Mouse (Mus musculus): ENCODE measurements around the gene Cd160. TPM values are rescaled to one million over a fixed set of nuclear protein-coding genes. Genes with fewer than 3 reads are reported as not detected.

Gene Cd160
- polyA plus RNA-seq, 1 experiment from 2014 or later = 0.39 TPM

DNA sequence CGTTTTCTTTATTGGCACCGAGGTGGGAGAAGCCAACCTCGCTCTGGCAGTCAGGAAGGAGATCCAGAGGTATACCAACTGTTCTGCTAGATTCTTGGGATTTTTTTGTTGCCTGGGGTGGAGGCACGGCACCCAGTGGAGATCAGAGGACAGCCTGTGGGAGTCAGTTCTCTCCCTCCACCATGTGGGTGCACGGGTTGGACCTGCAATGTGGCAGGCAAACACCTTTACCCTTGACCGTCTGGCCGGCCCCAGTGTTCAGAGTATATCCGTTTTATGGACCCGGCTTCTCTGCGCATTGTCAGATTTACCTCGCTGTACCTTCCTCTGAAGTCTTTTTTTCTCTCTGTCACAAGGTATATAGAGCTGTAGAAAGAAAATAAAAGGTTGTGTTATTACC is 28.9 kb downstream of the Cd160 start:
- Histone ChIP-seq H3K4me3 (ENCODE audit: low read depth, low read length) (no peak overlapping the region), H3K9ac (replicated peaks; ENCODE audit: low read depth) (no peak overlapping the region), H3K4me2 (replicated peaks; ENCODE audit: low read depth, low read length) (no peak overlapping the region), H3K27me3 (replicated peaks; ENCODE audit: insufficient read depth, low read length) (no peaks in the 10 kb centered on the region), H3K27ac (ENCODE audit: low read length) (no peak overlapping the region), H3K9me3 (ENCODE audit: low read length) (no peaks in the 10 kb centered on the region), H3K36me3 (ENCODE audit: insufficient read depth, low read length) (no peaks in the 10 kb centered on the region), H3K4me1 (ENCODE audit: insufficient read depth, low read depth, low read length) (no peaks in the 10 kb centered on the region)
- DNase-seq (ENCODE audit: low spot score) (no peak), ATAC-seq (no peak)
- no peak for TF ChIP-seq CTCF (IDR thresholded peaks at IDR 0.05)
- TF ChIP-seq EP300 (IDR thresholded peaks at IDR 0.05) = no peak
- 73% methylated on average over 11 of the region's 11 CpGs for WGBS

DNA sequence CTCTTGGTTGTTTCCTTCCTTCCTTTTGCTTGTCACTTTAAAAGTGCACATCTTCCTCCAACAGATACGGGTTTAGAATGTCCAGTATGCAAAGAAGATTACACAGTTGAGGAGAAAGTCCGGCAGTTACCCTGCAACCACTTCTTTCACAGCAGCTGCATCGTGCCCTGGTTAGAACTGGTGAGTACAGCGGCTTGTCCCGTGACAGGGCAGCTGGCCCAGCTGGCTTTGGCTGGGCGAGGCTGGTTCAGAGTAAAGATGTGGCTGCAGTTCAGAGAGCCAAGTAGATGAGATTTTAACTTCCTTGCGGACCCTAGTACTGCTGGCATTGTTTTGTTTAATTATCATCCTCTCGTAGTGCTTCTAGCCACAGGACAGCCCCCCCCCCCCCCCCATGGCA is 40.6 kb downstream of the Cd160 start:
- H3K9ac ChIP-seq (replicated peaks; ENCODE audit: low read depth) = no peak overlapping the region
- H3K36me3 ChIP-seq (ENCODE audit: insufficient read depth, low read length) = peaks cover 10% of the 10 kb centered on the region
- 80% methylated on average over 8 of the region's 8 CpGs for WGBS
- ATAC-seq (no peak), DNase-seq (ENCODE audit: low spot score) (no peak)
- H3K9me3 ChIP-seq (ENCODE audit: low read length) = no peaks in the 10 kb centered on the region
- no peaks in the 10 kb centered on the region for H3K4me1 ChIP-seq (ENCODE audit: insufficient read depth, low read depth, low read length)
- no peak overlapping the region for H3K4me2 ChIP-seq (replicated peaks; ENCODE audit: low read depth, low read length)
- H3K27me3 ChIP-seq (replicated peaks; ENCODE audit: insufficient read depth, low read length) = no peaks in the 10 kb centered on the region
- H3K27ac ChIP-seq (ENCODE audit: low read length) = no peak overlapping the region
- TF ChIP-seq EP300 (IDR thresholded peaks at IDR 0.05) (no peak), CTCF (IDR thresholded peaks at IDR 0.05) (no peak)
- H3K4me3 ChIP-seq (ENCODE audit: low read depth, low read length) = no peak overlapping the region

DNA sequence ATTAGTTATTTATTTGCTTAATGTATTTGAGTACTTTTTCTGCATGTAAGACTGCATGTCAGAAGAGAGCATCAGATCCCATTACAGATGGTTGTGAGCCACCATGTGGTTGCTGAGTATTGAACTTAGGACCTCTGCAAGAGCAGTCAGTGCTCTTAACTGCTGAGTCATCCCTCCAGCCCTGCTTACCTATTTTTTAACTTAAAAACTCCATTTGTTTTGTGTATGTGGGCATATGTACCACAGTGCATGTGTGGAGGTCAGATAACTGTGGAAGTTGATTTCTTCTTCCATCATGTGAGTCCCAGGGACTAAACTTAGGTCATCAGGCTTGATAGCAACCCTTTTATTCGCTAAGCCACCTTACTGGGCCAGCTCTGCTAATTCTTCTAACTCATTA is 41.4 kb downstream of the Cd160 start:
- H3K4me2 ChIP-seq (replicated peaks; ENCODE audit: low read depth, low read length) = no peak overlapping the region
- no peaks in the 10 kb centered on the region for H3K27me3 ChIP-seq (replicated peaks; ENCODE audit: insufficient read depth, low read length)
- H3K36me3 ChIP-seq (ENCODE audit: insufficient read depth, low read length) = peaks cover 10% of the 10 kb centered on the region
- H3K9ac ChIP-seq (replicated peaks; ENCODE audit: low read depth) = no peak overlapping the region
- 86% methylated on average over 1 of the region's 1 CpGs for WGBS
- DNase-seq (ENCODE audit: low spot score) = no peak
- no peaks in the 10 kb centered on the region for H3K9me3 ChIP-seq (ENCODE audit: low read length)
- no peak for ATAC-seq
- no peak overlapping the region for H3K4me3 ChIP-seq (ENCODE audit: low read depth, low read length)
- no peak overlapping the region for H3K27ac ChIP-seq (ENCODE audit: low read length)
- no peak for TF ChIP-seq EP300 (IDR thresholded peaks at IDR 0.05)
- TF ChIP-seq CTCF (IDR thresholded peaks at IDR 0.05) = no peak
- H3K4me1 ChIP-seq (ENCODE audit: insufficient read depth, low read depth, low read length) = no peaks in the 10 kb centered on the region

DNA sequence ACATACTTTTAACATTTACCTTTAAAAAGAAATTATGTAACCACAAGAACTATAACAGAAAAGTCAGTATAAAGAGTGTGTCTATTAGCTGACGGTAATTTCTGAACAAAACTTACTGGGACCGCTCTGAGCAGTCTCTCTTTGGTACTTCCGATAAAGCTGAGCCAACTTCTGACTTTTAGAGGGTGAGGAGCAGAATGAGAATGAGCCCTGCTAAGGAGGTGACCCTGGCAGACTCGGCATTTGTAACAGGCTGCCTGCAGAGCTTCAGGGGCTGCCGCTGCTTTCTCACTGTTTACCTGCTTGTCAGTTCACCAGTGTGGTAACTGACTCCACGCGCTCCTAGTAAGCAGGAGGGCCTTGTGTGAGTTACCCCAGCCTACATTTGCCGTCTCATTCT is 46.9 kb downstream of the Cd160 start:
- no peak for TF ChIP-seq CTCF (IDR thresholded peaks at IDR 0.05)
- TF ChIP-seq EP300 (IDR thresholded peaks at IDR 0.05) = no peak
- H3K27me3 ChIP-seq (replicated peaks; ENCODE audit: insufficient read depth, low read length) = no peaks in the 10 kb centered on the region
- H3K27ac ChIP-seq (ENCODE audit: low read length) = no peak overlapping the region
- H3K9me3 ChIP-seq (ENCODE audit: low read length) = no peaks in the 10 kb centered on the region
- 68% methylated on average over 8 of the region's 8 CpGs for WGBS
- H3K4me3 ChIP-seq (ENCODE audit: low read depth, low read length) = no peak overlapping the region
- no peak for DNase-seq (ENCODE audit: low spot score)
- no peaks in the 10 kb centered on the region for H3K36me3 ChIP-seq (ENCODE audit: insufficient read depth, low read length)
- no peak overlapping the region for H3K9ac ChIP-seq (replicated peaks; ENCODE audit: low read depth)
- no peak overlapping the region for H3K4me2 ChIP-seq (replicated peaks; ENCODE audit: low read depth, low read length)
- no peak for ATAC-seq
- no peaks in the 10 kb centered on the region for H3K4me1 ChIP-seq (ENCODE audit: insufficient read depth, low read depth, low read length)

DNA sequence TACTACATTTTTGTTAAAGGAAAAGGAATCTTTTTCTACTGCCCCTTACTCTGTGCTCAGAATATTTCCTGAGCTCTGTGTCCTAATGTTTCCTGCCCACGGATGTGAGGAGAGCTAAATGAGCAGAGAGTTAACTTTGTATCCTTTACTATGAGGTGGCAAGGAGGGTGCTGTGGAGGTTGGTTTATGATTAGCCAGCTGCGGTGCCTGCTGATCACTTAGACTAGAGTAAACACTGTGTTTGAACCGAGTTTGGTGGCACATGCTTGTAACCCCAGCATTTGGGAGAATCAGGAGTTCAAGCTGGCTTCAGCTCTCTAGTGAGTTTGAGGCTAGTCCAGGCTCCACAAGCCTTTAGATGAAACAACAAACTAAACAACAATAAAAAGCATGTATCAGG is 52.0 kb downstream of the Cd160 start:
- TF ChIP-seq EP300 (IDR thresholded peaks at IDR 0.05) = no peak
- TF ChIP-seq CTCF (IDR thresholded peaks at IDR 0.05) = no peak
- WGBS = 44% methylated on average over 3 of the region's 3 CpGs
- no peak for DNase-seq (ENCODE audit: low spot score)
- Histone ChIP-seq H3K4me1 (ENCODE audit: insufficient read depth, low read depth, low read length) (no peaks in the 10 kb centered on the region), H3K9me3 (ENCODE audit: low read length) (no peaks in the 10 kb centered on the region), H3K27me3 (replicated peaks; ENCODE audit: insufficient read depth, low read length) (no peaks in the 10 kb centered on the region), H3K36me3 (ENCODE audit: insufficient read depth, low read length) (no peaks in the 10 kb centered on the region), H3K4me2 (replicated peaks; ENCODE audit: low read depth, low read length) (no peak overlapping the region), H3K9ac (replicated peaks; ENCODE audit: low read depth) (no peak overlapping the region), H3K4me3 (ENCODE audit: low read depth, low read length) (no peak overlapping the region), H3K27ac (ENCODE audit: low read length) (no peak overlapping the region)
- no peak for ATAC-seq

DNA sequence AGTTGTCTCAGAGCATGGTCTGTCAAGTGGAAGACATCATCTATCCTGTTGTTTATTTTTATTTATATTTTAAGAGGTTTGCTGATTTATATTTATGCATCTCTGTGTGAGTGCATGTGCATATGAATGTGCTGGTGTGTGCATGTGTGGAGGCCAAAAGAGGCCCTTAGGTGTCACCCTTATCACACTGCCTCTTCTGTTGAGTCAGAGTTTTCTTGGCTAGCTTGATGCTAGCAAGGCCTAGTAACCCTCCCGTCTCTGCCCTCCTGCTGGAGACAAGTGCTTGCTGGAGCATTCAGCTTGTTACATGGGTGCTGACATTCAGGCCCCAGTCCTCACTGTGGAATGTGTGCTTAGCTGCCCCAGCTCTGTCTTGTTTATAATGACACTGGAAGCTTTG is 56.2 kb downstream of the Cd160 start:
- H3K9me3 ChIP-seq (ENCODE audit: low read length) = no peaks in the 10 kb centered on the region
- no peak overlapping the region for H3K4me2 ChIP-seq (replicated peaks; ENCODE audit: low read depth, low read length)
- no peaks in the 10 kb centered on the region for H3K36me3 ChIP-seq (ENCODE audit: insufficient read depth, low read length)
- ATAC-seq = no peak
- DNase-seq (ENCODE audit: low spot score) = no peak
- no peak overlapping the region for H3K27ac ChIP-seq (ENCODE audit: low read length)
- H3K4me1 ChIP-seq (ENCODE audit: insufficient read depth, low read depth, low read length) = no peaks in the 10 kb centered on the region
- no peaks in the 10 kb centered on the region for H3K27me3 ChIP-seq (replicated peaks; ENCODE audit: insufficient read depth, low read length)
- 21% methylated on average over 1 of the region's 1 CpGs for WGBS
- no peak overlapping the region for H3K4me3 ChIP-seq (ENCODE audit: low read depth, low read length)
- no peak for TF ChIP-seq EP300 (IDR thresholded peaks at IDR 0.05)
- TF ChIP-seq CTCF (IDR thresholded peaks at IDR 0.05) = no peak
- H3K9ac ChIP-seq (replicated peaks; ENCODE audit: low read depth) = no peak overlapping the region

DNA sequence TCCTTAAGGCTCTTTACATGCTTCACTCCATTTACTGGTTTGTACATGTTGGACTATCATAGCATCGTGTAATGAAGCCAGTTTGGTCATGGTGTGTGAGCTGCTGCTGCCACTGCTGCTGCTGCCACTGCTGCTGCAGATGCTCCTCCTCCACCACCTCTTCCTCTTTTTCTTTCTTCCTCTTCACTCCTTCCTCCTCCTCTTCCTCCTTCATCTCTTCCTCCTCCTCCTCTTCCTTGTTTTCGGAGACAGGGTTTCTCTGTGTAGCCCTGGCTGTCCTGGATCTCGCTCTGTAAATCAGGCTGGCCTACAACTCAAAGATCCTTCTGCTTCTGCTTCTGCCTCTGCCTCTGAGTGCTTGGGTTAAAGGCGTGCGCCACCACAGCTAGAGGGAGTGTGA is 59.2 kb downstream of the Cd160 start:
- Histone ChIP-seq H3K9me3 (ENCODE audit: low read length) (no peaks in the 10 kb centered on the region), H3K4me1 (ENCODE audit: insufficient read depth, low read depth, low read length) (no peaks in the 10 kb centered on the region), H3K4me2 (replicated peaks; ENCODE audit: low read depth, low read length) (no peak overlapping the region), H3K9ac (replicated peaks; ENCODE audit: low read depth) (no peak overlapping the region), H3K4me3 (ENCODE audit: low read depth, low read length) (no peak overlapping the region), H3K27ac (ENCODE audit: low read length) (no peak overlapping the region), H3K27me3 (replicated peaks; ENCODE audit: insufficient read depth, low read length) (no peaks in the 10 kb centered on the region), H3K36me3 (ENCODE audit: insufficient read depth, low read length) (0 out of 2 replicates have a peak, but pooled peaks cover 5% of the 10 kb centered on the region)
- DNase-seq (ENCODE audit: low spot score) (no peak), ATAC-seq (no peak)
- WGBS = 86% methylated on average over 5 of the region's 5 CpGs
- TF ChIP-seq CTCF (IDR thresholded peaks at IDR 0.05) = no peak
- no peak for TF ChIP-seq EP300 (IDR thresholded peaks at IDR 0.05)
